Mouse (Mus musculus) liver, postnatal 0 days (tissue): ENCODE measurements around the gene Hnrnpa0.

ENCODE experiments used
- CTCF ChIP-seq: sonication (generic); IDR thresholded peaks from 2 replicates; pipeline ENCODE4 v1.5.1; 2016; ENCODE audit warnings: antibody characterized with exemption, low read depth
- EP300 ChIP-seq: IDR thresholded peaks from 2 replicates; pipeline ENCODE4 v1.6.1; 2016; ENCODE audit warnings: antibody characterized with exemption, low read depth, mild to moderate bottlenecking

GRCm38 (mm10) chr13:58111306-58111705 lies 17.1 kb downstream of the Hnrnpa0 start:
- TF ChIP-seq CTCF (no peak), EP300 (no peak)
